Mouse (Mus musculus): ENCODE results near the gene Cyth2.

- TF ChIP-seq USF1 (IDR thresholded peaks at IDR 0.05; ENCODE audit: low read depth, low read length) (no peak), CTCF (conservative IDR thresholded peaks at IDR 0.05 in 1 of 2, IDR thresholded peaks at IDR 0.05 in 1 of 2; ENCODE audit: low read depth in 2 of 2, low read length in 2 of 2) (no peak), E2F4 (IDR thresholded peaks at IDR 0.05; ENCODE audit: insufficient replicate concordance, low read depth, low read length) (no peak), MYC (IDR thresholded peaks at IDR 0.05; ENCODE audit: low read depth, low read length) (no peak), ZNF384 (IDR thresholded peaks at IDR 0.05; ENCODE audit: low read depth, low read length) (no peak), EP300 (IDR thresholded peaks at IDR 0.05; ENCODE audit: low read length) (no peak), POLR2A (IDR thresholded peaks at IDR 0.05; ENCODE audit: low read depth, low read length) (no peak), ZC3H11A (IDR thresholded peaks at IDR 0.05; ENCODE audit: low read depth, low read length) (no peak), RAD21 (IDR thresholded peaks at IDR 0.05; ENCODE audit: low read depth, low read length) (no peak), JUND (conservative IDR thresholded peaks at IDR 0.05; ENCODE audit: low read depth, low read length) (no peak), MAZ (IDR thresholded peaks at IDR 0.05; ENCODE audit: low read depth, low read length) (no peak), POLR2AphosphoS2 (IDR thresholded peaks at IDR 0.05; ENCODE audit: low read depth, low read length) (no peak)
These were observed 20.3 kb downstream of the Cyth2 start for GRCm38 (mm10) chr7:45793969-45794585.

Data from CH12.LX (cell line).